Mouse (Mus musculus) ES-E14 (cell line): Measurements from ENCODE around the gene Gstt4. TPM values are rescaled to one million over a fixed set of nuclear protein-coding genes. Genes with fewer than 3 reads are reported as not detected.

Experiments used
- DNase-seq: peaks from one replicate; pipeline ENCODE4 v3.0.0-alpha.2; 2013; ENCODE audit warnings: low read depth, low spot score
- H3K27ac ChIP-seq: 2 replicates; pipeline ENCODE4 v1.5.1; 2012; ENCODE audit warnings: low read depth, mild to moderate bottlenecking, low read length, moderate library complexity, mixed read lengths; ENCODE audit not compliant: poor library complexity, insufficient read depth, severe bottlenecking
- H3K36me3 ChIP-seq: 2 replicates; pipeline ENCODE4 v1.6.1; 2012; ENCODE audit warnings: mild to moderate bottlenecking, low read length, moderate library complexity, mixed read lengths; ENCODE audit not compliant: control insufficient read depth, poor library complexity, insufficient read depth, severe bottlenecking
- H3K4me1 ChIP-seq, 2 experiments: fragments of 150-350 bp in 1 of 2; sonication (generic) in 1 of 2; 2 replicates each; pipeline ENCODE4 v1.6.1; 2012; ENCODE audit warnings: low read length in 2 of 2, mild to moderate bottlenecking in 1 of 2, mixed read lengths in 1 of 2; ENCODE audit not compliant: control insufficient read depth in 2 of 2, insufficient read depth in 2 of 2, poor library complexity in 1 of 2
- H3K4me3 ChIP-seq, 2 experiments: fragments of 150-350 bp in 1 of 2; sonication (generic) in 1 of 2; 2 replicates each; pipeline ENCODE4 v1.5.1; 2012; ENCODE audit warnings: low read length in 2 of 2, low read depth in 1 of 2, mild to moderate bottlenecking in 1 of 2, mixed read lengths in 1 of 2; ENCODE audit not compliant: insufficient read depth in 1 of 2, poor library complexity in 1 of 2, severe bottlenecking in 1 of 2
- H3K9ac ChIP-seq: 2 replicates; pipeline ENCODE4 v1.6.1; 2012; ENCODE audit warnings: low read depth, mild to moderate bottlenecking, low read length, mixed read lengths; ENCODE audit not compliant: poor library complexity, insufficient read depth, severe bottlenecking
- H3K9me3 ChIP-seq: fragments of 150-350 bp; sonication (generic); 2 replicates; pipeline ENCODE4 v1.6.1; 2012; ENCODE audit warnings: low read depth, mild to moderate bottlenecking, low read length; ENCODE audit not compliant: control insufficient read depth, insufficient read depth
- CHD2 ChIP-seq: IDR thresholded peaks from 2 replicates; pipeline ENCODE4 v1.6.1; 2014; ENCODE audit warnings: mild to moderate bottlenecking, low read depth, low read length, inconsistent platforms
- HCFC1 ChIP-seq: IDR thresholded peaks from 2 replicates; pipeline ENCODE4 v1.6.1; 2012; ENCODE audit warnings: low read length, inconsistent platforms, borderline replicate concordance; ENCODE audit not compliant: insufficient read depth
- MAFK ChIP-seq: IDR thresholded peaks from 2 replicates; pipeline ENCODE4 v1.6.1; 2014; ENCODE audit warnings: mild to moderate bottlenecking, low read depth, low read length, inconsistent platforms; ENCODE audit not compliant: insufficient read depth
- ZC3H11A ChIP-seq: IDR thresholded peaks from 2 replicates; pipeline ENCODE4 v1.6.1; 2012; ENCODE audit warnings: low read depth, mild to moderate bottlenecking, inconsistent platforms, low read length, borderline replicate concordance
- ZNF384 ChIP-seq: IDR thresholded peaks from 2 replicates; pipeline ENCODE4 v1.6.1; 2012; ENCODE audit warnings: low read depth, low read length, inconsistent platforms
- in situ Hi-C, 2 experiments: fragments of 600-800 bp; cut with MboI; formaldehyde crosslinking; loops; one replicate each; pipeline ENCODE4 v1.15.1; 2025; ENCODE audit warnings: low sequenced_read_pairs in 2 of 2, inconsistent platforms in 1 of 2; ENCODE audit not compliant: unreplicated experiment in 2 of 2
- total RNA-seq: library from RNA; depleted of rRNA; stranded (reverse); fragments of 300-350 nt; gene quantifications from 2 replicates; pipeline ENCODE4 v1.2.3, GENCODE M21; 2012

The Gstt4 gene
- total RNA-seq, 1 experiment, result not detected

- TF ChIP-seq ZNF384, result no peak
- in situ Hi-C loops, result no loop called here
- Histone ChIP-seq H3K9me3 (no peaks in the 10 kb centered on the region), H3K36me3 (peaks cover 12% of the 10 kb centered on the region), H3K9ac (no peak overlapping the region), H3K27ac (no peak overlapping the region), H3K4me3 (no peak overlapping the region), H3K4me1 (peaks cover 5 to 47% of the 10 kb centered on the region in 2 experiments)
- no peak for DNase-seq
Observed at GRCm38 (mm10) chr10:75852539-75853125, 30.3 kb upstream of the Gstt4 start.

DNA sequence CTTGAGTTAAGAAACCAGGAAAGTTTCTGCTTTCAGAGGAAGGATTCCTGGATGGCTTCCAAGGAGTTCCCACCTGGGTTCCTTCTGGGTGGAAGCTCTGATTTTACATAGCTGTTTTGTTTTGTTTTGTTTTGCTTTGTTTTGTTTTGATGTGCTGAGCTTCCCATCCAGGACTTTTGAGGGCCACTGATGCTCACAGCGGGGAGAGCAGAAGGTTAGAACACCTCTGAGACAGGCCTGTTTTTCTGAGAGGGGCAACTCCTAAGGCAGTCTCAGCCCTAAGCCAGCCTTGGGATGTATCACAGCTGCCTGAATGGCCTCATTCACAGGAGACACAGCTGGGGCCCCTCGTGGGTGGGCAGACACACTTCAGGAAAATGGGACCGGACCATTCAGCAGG is 29.3 kb upstream of the Gstt4 start:
- Histone ChIP-seq H3K4me3 (no peak overlapping the region), H3K9ac (no peak overlapping the region; the same call in 1 of the 2 replicates), H3K27ac (peak overlapping the region; percentile 79), H3K9me3 (no peaks in the 10 kb centered on the region), H3K36me3 (peaks cover 3% of the 10 kb centered on the region), H3K4me1 (peaks cover 5 to 43% of the 10 kb centered on the region in 2 experiments)
- no peak for TF ChIP-seq CHD2
- TF ChIP-seq ZC3H11A, result no peak
- no peak for TF ChIP-seq MAFK
- TF ChIP-seq HCFC1, result no peak
- TF ChIP-seq ZNF384, result no peak
- in situ Hi-C loops, result no loop called here
- DNase-seq, result no peak

DNA sequence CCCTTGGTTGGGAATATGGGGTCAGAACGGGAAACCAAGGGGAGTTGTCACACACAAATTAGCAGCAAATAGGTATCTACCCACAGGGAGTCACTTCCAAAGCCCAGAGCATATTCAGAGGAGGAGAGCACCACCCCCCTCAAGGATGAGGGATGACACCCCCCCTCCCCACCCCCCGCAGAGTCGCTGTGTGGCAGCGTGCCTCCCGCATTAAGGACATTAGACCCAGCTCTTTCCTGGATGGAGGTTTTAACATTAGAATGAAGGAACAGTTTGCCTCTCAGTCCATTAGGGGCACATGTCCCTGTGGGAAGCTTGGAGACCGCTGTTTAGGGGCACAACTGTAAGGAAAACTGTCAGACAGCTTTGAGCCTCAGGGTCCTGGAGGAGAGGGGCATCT is 28.7 kb upstream of the Gstt4 start:
- TF ChIP-seq ZNF384 (no peak), MAFK (no peak), CHD2 (no peak), HCFC1 (no peak), ZC3H11A (no peak)
- Histone ChIP-seq H3K36me3 (no peaks in the 10 kb centered on the region), H3K4me3 (no peak overlapping the region), H3K9ac (no peak overlapping the region), H3K4me1 (peaks cover 5 to 42% of the 10 kb centered on the region in 2 experiments), H3K9me3 (no peaks in the 10 kb centered on the region), H3K27ac (peak overlapping the region; percentile 44)
- in situ Hi-C loops, result no loop called here
- no peak for DNase-seq

- Histone ChIP-seq H3K4me3 (no peak overlapping the region), H3K9ac (no peak overlapping the region), H3K4me1 (peaks cover 5 to 44% of the 10 kb centered on the region in 2 experiments), H3K27ac (peak overlapping the region; percentile 8; the same call in 1 of the 2 replicates), H3K36me3 (no peaks in the 10 kb centered on the region), H3K9me3 (no peaks in the 10 kb centered on the region)
- DNase-seq, result no peak
- TF ChIP-seq ZC3H11A (no peak), MAFK (no peak), ZNF384 (no peak), CHD2 (no peak), HCFC1 (no peak)
- in situ Hi-C loops, result no loop called here
Observed at GRCm38 (mm10) chr10:75848382-75848781, 26.0 kb upstream of the Gstt4 start.

DNA sequence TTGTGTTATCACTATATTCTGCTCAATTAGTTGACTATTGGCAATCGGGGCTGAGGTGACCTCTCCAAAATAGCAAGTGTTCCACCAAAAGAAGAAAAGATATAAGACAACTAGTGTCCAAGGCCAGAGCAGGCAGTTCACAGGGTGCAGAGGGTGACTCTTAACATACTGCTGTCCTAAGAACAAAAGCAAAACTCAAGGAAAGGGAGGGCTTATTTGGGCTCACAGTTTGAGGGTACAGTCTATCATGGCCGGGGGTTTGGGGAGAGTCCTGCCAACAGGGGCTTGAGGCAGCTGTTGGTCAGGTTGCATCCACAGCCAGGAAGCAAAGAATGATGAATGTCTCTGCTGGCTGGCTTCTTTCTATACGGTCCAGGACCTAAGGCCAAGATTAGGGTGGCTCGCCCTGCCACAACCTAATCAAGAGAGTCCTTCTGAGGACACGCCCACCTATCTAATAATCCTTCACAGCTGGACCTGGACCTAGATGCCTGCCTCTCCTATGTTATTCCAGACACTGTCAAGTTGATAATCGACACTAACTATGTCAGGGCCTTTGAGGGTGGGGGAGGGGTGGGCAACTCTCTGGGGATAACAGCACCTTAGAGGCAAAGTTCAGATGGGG is 23.1 kb upstream of the Gstt4 start:
- DNase-seq, result no peak
- Histone ChIP-seq H3K36me3 (no peaks in the 10 kb centered on the region), H3K9ac (no peak overlapping the region), H3K4me3 (no peak overlapping the region), H3K4me1 (peaks cover 3 to 28% of the 10 kb centered on the region in 2 experiments; a peak in 3 of 4 replicates), H3K27ac (no peak overlapping the region), H3K9me3 (no peaks in the 10 kb centered on the region)
- in situ Hi-C loops, result no loop called here
- TF ChIP-seq ZC3H11A, result no peak
- TF ChIP-seq CHD2, result no peak
- no peak for TF ChIP-seq ZNF384
- TF ChIP-seq MAFK, result no peak
- no peak for TF ChIP-seq HCFC1
